Mouse (Mus musculus): ENCODE results near the gene Lrp3.

- no peak for TF ChIP-seq CTCF (IDR thresholded peaks at IDR 0.05; ENCODE audit: borderline replicate concordance, insufficient read depth, low read length)
- TF ChIP-seq POLR2A (IDR thresholded peaks at IDR 0.05; ENCODE audit: low read depth, low read length) = no peak
Observed at GRCm38 (mm10) chr7:35220694-35221365, 5.5 kb upstream of the Lrp3 start.

Measured in embryonic fibroblast, embryonic 13.5 days (primary cell).